In genomic region chr15:97581724-97582154, GRCm38 (mm10) we compare ENCODE assay signal across 8 mouse cellular contexts.
A peak's percentile ranks its signal among the peaks of the same experiment; 100 is the strongest.
DNase-seq lines count a peak whose midpoint lies in the region; ATAC-seq and TF ChIP-seq lines count a peak whose summit lies in the region.

No protein-coding gene starts in this region.

- TF ChIP-seq CTCF in gastrocnemius, adult 2 months (IDR thresholded peaks at IDR 0.05), result peak; percentile 96
- peak; percentile 88; the same call in 1 of the 2 replicates for TF ChIP-seq CTCF in spleen, adult 2 months (IDR thresholded peaks at IDR 0.05; ENCODE audit: extremely low read depth, insufficient read depth, insufficient read length, insufficient replicate concordance)

- H3K4me3 ChIP-seq in hindbrain, embryonic 10.5 days, result no peak overlapping the region
- no peak overlapping the region for H3K4me3 ChIP-seq in hindbrain, embryonic 12.5 days
- peak overlapping the region; percentile 24; the same call in 1 of the 2 replicates for H3K4me3 ChIP-seq in gastrocnemius, adult 2 months
- H3K4me3 ChIP-seq in intestine, embryonic 16.5 days (ENCODE audit: low read length), result no peak overlapping the region
- H3K4me3 ChIP-seq in spleen, adult 2 months (ENCODE audit: extremely low read depth, insufficient read depth, insufficient read length), result no peak overlapping the region

- no peaks in the 10 kb centered on the region for H3K36me3 ChIP-seq in hindbrain, embryonic 10.5 days
- no peaks in the 10 kb centered on the region for H3K36me3 ChIP-seq in hindbrain, embryonic 12.5 days
- H3K36me3 ChIP-seq in intestine, embryonic 16.5 days (ENCODE audit: control insufficient read depth, insufficient read depth, low read length), result no peaks in the 10 kb centered on the region
- no peaks in the 10 kb centered on the region for H3K36me3 ChIP-seq in spleen, adult 2 months (ENCODE audit: control insufficient read depth, insufficient read depth, low read length)

- no peak overlapping the region for H3K9ac ChIP-seq in hindbrain, embryonic 12.5 days
- no peak overlapping the region for H3K9ac ChIP-seq in intestine, embryonic 16.5 days (ENCODE audit: low read depth, low read length)

- intact Hi-C loops in gastrocnemius, adult 2 months (cut with DNase I), result loop anchor here (5.0 kb wide), 1 partner anchor 384 kb away; no protein-coding TSS in a partner anchor
- intact Hi-C loops in left cerebral cortex, postnatal 14 days (cut with DNase I), result loop anchor here (10.0 kb wide), 1 partner anchor 337 kb away; the partner anchor contains the start of genes Amigo2 and Pced1b

- no peaks in the 10 kb centered on the region for H3K27me3 ChIP-seq in hindbrain, embryonic 10.5 days (ENCODE audit: insufficient read depth, poor library complexity, severe bottlenecking)
- no peaks in the 10 kb centered on the region for H3K27me3 ChIP-seq in hindbrain, embryonic 12.5 days
- no peaks in the 10 kb centered on the region for H3K27me3 ChIP-seq in intestine, embryonic 16.5 days (replicated peaks; ENCODE audit: control insufficient read depth, insufficient read depth, low read length)
- no peaks in the 10 kb centered on the region for H3K27me3 ChIP-seq in spleen, adult 2 months (ENCODE audit: control insufficient read depth, insufficient read depth, low read length)

- 34% methylated on average over 13 of the region's 13 CpGs for WGBS in hindbrain, embryonic 10.5 days
- 29% methylated on average over 13 of the region's 13 CpGs for WGBS in hindbrain, embryonic 12.5 days
- WGBS in intestine, embryonic 16.5 days, result 25% methylated on average over 13 of the region's 13 CpGs
- WGBS in spleen, adult 2 months, result 8% methylated on average over 13 of the region's 13 CpGs

- H3K4me2 ChIP-seq in hindbrain, embryonic 12.5 days (replicated peaks), result no peak overlapping the region
- no peak overlapping the region for H3K4me2 ChIP-seq in intestine, embryonic 16.5 days (ENCODE audit: low read depth, low read length)

- DNase-seq in hindbrain, embryonic 10.5 days (ENCODE audit: low spot score), result peak; percentile 79
- DNase-seq in cerebellum, adult 18-20 months, result peak; percentile 65 to 66
- DNase-seq in gastrocnemius, adult 2 months, result peak; percentile 90
- DNase-seq in left cerebral cortex, postnatal 14 days (ENCODE audit: low spot score in 2 of 2), result peak; percentile 62 to 72
- DNase-seq in spleen, adult 2 months (ENCODE audit: low read depth in 1 of 2, low spot score in 2 of 2), result peak; percentile 32 to 73

- peaks cover 19% of the 10 kb centered on the region for H3K4me1 ChIP-seq in hindbrain, embryonic 10.5 days (replicated peaks)
- H3K4me1 ChIP-seq in hindbrain, embryonic 12.5 days, result peaks cover 4% of the 10 kb centered on the region; the same call in 1 of the 2 replicates
- no peaks in the 10 kb centered on the region; the same call in 1 of the 2 replicates for H3K4me1 ChIP-seq in intestine, embryonic 16.5 days (ENCODE audit: control insufficient read depth, insufficient read depth, low read length)
- peaks cover 5% of the 10 kb centered on the region; the same call in 1 of the 2 replicates for H3K4me1 ChIP-seq in spleen, adult 2 months (ENCODE audit: control insufficient read depth, insufficient read depth, insufficient read length)

- no peaks in the 10 kb centered on the region for H3K9me3 ChIP-seq in hindbrain, embryonic 10.5 days
- no peaks in the 10 kb centered on the region for H3K9me3 ChIP-seq in hindbrain, embryonic 12.5 days (replicated peaks)
- H3K9me3 ChIP-seq in intestine, embryonic 16.5 days (ENCODE audit: control insufficient read depth, low read length), result no peaks in the 10 kb centered on the region

- H3K27ac ChIP-seq in hindbrain, embryonic 10.5 days, result peak overlapping the region; percentile 45
- no peak overlapping the region for H3K27ac ChIP-seq in hindbrain, embryonic 12.5 days
- H3K27ac ChIP-seq in gastrocnemius, adult 2 months, result peak overlapping the region; percentile 50
- no peak overlapping the region for H3K27ac ChIP-seq in intestine, embryonic 16.5 days (ENCODE audit: low read length)
- no peak overlapping the region for H3K27ac ChIP-seq in spleen, adult 2 months (ENCODE audit: insufficient read depth, low read length)

- ATAC-seq in hindbrain, embryonic 12.5 days (ENCODE audit: low FRiP score), result no peak
- peak; percentile 84 for ATAC-seq in intestine, embryonic 16.5 days
- ATAC-seq in megakaryocyte-erythroid progenitor cell, adult 5-6 weeks (replicated peaks; ENCODE audit: low FRiP score, low TSS enrichment, poor library complexity, severe bottlenecking), result peak; percentile 97

- TF ChIP-seq POLR2A in spleen, adult 2 months (IDR thresholded peaks at IDR 0.05; ENCODE audit: low read depth, low read length), result no peak

Comparison
In these comparisons a context has a peak if more than half of its experiments do, and no peak if none do; other contexts are left out.
1. H3K27ac ChIP-seq: peak in hindbrain, embryonic 10.5 days (single experiment) and gastrocnemius, adult 2 months (single experiment); none in hindbrain, embryonic 12.5 days (single experiment), intestine, embryonic 16.5 days (single experiment) and spleen, adult 2 months (single experiment).
2. Peak in every context shown above with its lines, with median percentiles within 50 percentile points of each other: DNase-seq.